Mouse (Mus musculus) ovary, adult 18-20 months (tissue): ENCODE measurements around the gene Iqcn.
A peak's percentile ranks its signal among the peaks of the same experiment; 100 is the strongest.

ENCODE experiments used
- DNase-seq: peaks from one replicate; pipeline ENCODE4 v3.0.0; 2022; ENCODE audit warnings: low spot score, mixed read lengths

Gene Iqcn

DNA sequence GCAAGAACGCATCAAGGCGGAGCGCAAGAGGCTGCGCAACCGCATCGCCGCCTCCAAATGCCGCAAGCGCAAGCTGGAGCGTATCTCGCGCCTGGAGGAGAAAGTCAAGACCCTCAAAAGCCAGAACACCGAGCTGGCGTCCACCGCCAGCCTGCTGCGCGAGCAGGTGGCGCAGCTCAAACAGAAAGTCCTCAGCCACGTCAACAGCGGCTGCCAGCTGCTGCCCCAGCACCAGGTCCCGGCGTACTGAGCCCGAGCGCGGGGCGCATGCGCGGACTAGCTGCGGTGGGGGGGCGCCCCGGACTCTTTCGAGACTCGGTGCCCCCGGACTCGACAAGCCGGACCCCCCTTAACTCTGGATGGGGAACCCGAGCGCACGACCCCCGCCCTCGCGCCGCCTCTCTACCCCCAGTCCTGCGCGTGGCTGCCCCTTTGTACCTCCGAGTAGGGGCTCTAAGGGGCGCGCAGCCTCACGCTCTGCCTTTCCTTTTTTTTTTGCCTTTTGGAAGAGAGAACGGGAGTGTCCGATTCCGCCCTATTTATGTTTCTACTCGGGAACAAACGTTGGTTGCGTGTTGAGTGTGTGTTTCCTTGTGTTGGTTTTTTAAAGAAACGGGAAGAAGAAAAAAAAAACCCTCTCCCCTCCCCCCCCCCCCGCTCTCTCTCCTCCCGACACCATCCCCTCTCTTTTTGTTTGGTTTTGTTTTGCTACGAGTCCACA, 3.3 kb upstream of the Iqcn start:
- DNase-seq, result peak; percentile 74

- peak; percentile 88 for DNase-seq
Measured at GRCm38 (mm10) chr8:70700555-70700922, 2.7 kb upstream of the Iqcn start.

GRCm38 (mm10) chr8:70701048-70701981, 1.9 kb upstream of the Iqcn start:
- DNase-seq, result no peak

GRCm38 (mm10) chr8:70701982-70702841, 1.0 kb upstream of the Iqcn start:
- no peak for DNase-seq

DNA sequence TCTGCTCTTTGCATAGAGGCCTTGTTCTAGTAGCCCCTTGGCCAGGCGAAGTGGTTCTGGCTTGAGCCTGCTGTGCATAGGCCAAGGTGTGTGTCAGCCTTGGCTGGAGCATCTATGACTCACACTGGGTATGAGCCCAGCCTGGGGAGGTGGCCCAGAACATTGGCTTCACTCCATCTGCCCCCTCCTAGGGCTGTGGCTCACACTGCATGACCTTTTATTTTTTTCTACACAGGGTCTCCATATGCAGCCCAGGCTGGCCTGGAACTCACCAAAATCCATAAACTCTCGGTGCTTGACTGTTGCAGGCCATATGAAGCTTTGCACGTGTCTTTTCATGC, 445 bp upstream of the Iqcn start:
- peak; percentile 54 for DNase-seq

DNA sequence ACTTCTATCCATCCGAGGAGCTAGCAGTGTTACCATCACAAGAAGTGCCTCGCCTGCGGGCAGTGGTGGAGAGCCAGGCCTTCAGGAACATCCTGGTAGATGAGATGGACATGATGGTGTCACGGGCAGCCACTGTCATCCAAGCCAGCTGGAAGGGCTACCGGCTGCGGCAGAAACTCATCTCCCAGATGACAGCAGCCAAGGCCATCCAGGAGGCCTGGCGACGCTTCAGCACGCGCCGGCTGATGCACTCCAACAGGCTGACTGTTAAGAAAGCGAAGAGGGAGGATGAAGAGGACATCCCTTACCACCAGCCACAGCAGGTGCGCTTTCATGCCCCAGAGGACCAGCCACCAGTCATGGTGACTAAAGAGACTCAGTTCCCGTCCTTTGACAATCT, 5.0 kb downstream of the Iqcn start:
- DNase-seq, result no peak

DNA sequence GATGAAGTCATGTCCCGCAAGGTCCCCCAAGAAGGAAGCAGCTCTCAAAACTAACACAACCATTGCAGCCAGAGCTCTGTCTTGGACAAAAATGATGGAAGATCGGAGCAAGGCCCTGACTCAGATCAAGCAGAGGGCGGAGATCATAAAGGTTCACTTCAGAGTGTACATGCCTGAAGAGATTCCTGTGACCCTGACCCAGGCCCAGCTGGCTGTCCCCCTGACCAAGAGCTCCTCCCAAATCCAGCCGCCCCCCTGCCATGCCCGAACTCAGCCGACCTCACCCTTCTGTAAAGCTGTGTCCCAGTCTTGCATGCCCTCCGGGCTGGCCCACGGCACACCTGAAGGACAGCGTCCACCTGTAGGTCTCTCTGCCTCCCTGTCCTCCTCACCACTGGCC, 6.5 kb downstream of the Iqcn start:
- DNase-seq, result no peak

DNA sequence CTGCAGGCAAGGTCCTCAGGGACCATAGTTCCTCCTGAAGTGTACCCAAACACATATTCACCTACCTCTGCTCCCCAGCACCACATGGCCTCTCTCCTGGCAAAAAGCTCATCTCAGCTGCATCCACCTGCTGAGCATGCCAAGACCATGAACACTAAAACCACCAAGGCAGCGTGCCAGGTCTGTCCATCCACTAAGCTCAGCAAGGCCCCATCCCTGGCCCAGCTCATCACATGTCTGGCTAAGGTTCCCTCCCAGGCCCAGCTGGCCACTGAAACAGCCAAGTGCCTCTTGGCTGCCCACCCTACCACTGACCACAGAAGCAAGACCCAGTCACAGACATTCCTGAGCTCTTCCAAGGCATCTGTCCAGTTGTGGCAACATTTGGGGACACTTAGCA, 7.0 kb downstream of the Iqcn start:
- DNase-seq, result no peak

DNA sequence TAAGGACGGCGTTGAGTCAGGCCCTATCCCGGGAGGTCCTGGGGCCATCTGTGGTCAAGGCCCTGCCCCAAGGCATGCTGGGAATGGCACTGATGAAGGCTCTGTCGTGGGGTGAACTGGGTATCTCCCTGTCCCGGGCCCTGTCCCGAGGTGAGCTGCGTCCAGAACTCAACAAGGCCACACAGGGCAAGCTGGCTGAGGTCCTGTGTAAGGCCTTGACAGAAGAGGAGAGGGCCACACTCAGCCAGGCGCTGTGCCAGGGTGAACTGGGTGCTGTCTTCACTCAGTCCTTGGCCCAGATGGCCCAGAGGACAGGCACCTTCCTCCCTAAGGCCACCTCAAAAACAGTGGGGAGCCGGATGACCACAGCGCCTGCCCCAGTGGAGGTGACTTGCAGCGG, 7.8 kb downstream of the Iqcn start:
- DNase-seq, result no peak

DNA sequence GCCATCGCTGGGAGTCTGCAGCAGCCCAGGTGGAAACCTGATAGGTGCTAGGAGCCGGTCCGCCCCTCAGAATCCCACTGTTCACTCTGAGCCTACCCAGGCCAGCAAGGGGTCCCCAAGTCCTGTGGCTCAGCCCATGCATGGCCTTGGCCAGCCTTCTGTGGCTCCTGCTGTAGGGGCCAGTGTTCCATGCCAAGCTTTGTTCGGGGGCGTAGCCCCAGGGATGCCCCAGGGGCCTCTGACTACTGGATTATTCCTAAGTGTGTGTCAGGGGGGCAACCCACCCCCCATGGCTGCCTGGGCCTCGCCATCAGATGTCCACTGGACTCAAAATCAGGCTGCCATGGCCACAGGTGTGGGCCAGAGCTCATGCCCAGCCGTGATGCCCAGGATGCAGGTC, 10.7 kb downstream of the Iqcn start:
- DNase-seq, result no peak

DNA sequence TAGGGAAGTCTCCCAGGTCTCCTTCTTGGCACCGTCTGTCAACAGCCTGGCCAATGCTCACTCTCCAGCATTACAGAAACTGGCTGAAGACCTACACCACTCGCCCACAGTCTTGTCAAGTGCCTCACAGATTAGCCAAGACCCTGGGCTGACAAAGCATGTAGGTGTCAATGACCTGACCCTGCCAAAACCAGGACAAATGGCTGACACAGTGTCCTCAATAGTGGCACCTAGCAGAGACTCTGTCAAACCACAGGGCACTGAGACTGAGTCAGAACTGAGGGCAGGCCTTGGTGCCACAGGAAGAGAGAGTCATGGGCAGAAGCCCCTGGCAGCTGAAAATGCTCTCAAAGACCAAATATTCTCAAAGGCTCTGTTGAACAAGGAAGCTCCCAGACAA, 11.8 kb downstream of the Iqcn start:
- no peak for DNase-seq

GRCm38 (mm10) chr8:70716521-70717400, 13.5 kb downstream of the Iqcn start:
- no peak for DNase-seq

DNA sequence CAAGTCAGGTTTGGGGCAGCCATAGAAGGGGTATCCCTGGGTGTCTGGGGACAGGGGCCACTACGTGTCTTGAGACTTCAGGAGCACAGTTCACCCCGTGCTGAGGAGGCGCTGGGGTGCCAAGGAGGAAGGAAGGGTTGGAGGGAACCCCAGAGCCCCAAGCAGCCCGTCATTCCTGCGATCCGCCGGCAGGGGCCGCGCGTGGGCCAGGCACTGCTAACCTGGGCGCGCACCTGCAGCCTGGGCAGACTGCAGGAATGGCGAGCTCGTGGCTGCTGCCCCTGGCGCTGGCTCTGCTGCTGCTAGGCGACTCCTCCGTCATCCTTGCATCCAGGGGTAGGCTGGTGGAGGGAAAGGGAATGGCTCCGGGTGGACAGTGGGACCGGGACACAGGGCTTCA, 15.0 kb downstream of the Iqcn start, which contains the start of gene Gm3336:
Gene Gm3336 (plus strand): TSS at position 247 of the 400 bp plus-strand sequence.
- DNase-seq, result no peak

- no peak for DNase-seq
Measured at GRCm38 (mm10) chr8:70719796-70720270, 16.6 kb downstream of the Iqcn start.

DNA sequence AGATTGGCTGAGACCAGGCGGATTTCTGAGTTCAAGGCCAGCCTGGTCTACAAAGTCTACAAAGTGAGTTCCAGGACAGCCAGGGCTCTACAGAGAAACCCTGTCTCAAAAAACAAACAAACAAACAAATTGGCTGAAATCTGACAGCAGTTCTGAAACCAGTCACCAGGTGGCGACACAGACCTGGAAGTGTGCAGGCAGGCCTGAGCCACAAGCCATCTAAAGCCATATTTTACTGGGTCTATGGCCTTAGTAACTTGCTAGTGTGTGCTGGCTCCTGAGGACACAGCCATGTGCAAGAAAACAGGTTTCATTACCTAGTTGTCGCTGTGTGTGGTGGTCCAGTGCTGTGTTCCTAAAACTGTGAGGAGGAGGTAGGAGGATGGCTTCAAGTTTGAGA, 17.5 kb downstream of the Iqcn start:
- no peak for DNase-seq

DNA sequence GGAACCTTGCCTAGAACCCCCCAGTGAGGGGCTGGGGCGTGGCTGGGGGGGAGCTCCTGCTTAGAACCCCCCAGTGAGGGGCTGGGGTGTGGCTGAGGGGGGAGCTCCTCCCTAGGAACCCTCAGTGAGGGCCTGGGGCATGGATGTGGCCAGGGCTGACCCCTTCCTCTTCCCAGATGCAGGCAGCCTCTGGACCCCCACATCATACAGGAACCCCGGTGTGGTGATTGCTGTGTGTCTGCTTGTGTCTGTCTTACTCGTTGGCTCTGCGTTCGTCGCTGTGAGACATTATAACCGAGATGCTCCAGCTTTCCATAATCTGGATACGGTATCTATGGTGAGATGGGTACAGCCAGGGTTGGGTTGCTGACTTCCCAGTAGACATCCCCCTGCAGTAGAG, 18.3 kb downstream of the Iqcn start:
- no peak for DNase-seq

DNA sequence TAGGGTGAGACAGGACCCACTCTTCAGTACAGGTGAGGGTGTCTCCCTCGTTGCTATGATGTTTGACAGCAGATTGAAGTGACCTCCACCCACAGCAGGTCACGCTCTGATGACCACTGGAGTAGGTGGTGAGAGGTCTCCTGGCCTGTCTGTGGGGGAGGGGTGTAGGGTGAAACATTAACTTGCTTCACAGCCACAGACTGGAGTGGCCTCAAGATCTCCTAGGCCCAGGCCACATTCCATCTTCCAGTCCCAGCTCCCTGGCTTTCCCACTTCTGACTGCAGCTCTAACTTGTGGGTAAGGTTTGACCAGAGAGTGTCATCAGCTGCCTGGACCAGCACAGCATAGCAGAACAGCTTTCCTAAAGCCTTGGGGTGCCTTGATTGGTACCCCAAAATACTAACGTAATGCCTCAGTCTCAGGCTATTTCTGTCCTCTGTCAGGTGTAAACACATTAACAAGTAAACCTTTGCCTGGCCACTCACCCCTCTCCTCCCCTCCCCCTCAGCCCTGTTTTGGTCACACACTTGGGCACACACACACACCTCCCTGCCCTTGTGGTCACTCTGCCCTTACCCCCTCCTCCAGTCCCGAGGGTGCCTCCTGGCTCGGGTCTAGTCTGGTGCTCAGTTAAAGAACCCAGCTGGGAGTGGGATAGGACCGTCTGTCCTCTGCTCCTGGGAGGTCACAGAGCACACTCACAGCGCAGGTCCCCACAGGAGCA, 20.4 kb downstream of the Iqcn start, which contains the start of gene Pde4c:
Gene Pde4c (plus strand): TSS at position 235 of the 725 bp plus-strand sequence.
- DNase-seq, result no peak

GRCm38 (mm10) chr8:70724216-70724615, 21.0 kb downstream of the Iqcn start:
- DNase-seq, result no peak

- no peak for DNase-seq
Measured at GRCm38 (mm10) chr8:70725792-70726447, 22.7 kb downstream of the Iqcn start.

GRCm38 (mm10) chr8:70726721-70727120, 23.5 kb downstream of the Iqcn start:
- DNase-seq, result no peak
